Mouse (Mus musculus): Measurements from ENCODE around the gene Fam20a.

DNA sequence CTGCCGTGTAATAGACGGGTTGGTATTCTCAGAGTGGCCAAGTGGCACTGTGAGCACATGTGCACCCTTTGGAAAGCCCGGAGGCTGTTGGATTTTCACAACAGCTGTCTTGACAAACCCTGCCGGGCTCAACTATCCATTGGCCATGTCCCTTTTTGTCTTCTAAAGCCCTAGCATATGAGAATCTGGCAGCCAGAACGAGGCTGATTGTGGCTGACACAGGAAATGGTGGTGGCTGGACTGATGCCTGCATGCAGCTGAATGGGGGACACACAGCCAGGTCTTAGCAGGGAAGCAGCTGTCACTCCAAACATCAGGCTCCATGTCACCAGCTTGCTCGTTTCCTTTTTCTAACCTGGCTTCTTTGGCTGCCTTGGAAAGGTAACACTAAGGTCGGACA, 73.6 kb downstream of the Fam20a start:
- TF ChIP-seq CTCF (IDR thresholded peaks at IDR 0.05; ENCODE audit: low read depth) (no peak), EP300 (IDR thresholded peaks at IDR 0.05; ENCODE audit: low read depth) (no peak)

All from liver, embryonic 14.5 days (tissue).